Mouse (Mus musculus) liver, postnatal 0 days (tissue): Measurements from ENCODE around the gene Ybx3. TPM values are rescaled to one million over a fixed set of nuclear protein-coding genes. Genes with fewer than 3 reads are reported as not detected.
A peak's percentile ranks its signal among the peaks of the same experiment; 100 is the strongest.

ENCODE experiments used
- ATAC-seq: fragments of 200-750 bp; cut with Nextera tagmentation; 2 replicates; pipeline ENCODE4 v1.8.0; 2017; ENCODE audit warnings: mild to moderate bottlenecking, moderate library complexity
- DNase-seq: peaks from one replicate; pipeline ENCODE4 v3.0.0-alpha.2; 2016
- H3K27ac ChIP-seq: fragments of 300-500 bp; sonication (generic); 2 replicates; pipeline ENCODE4 v1.5.1; 2014; ENCODE audit warnings: antibody characterized with exemption, moderate library complexity, mild to moderate bottlenecking, low read depth
- H3K27me3 ChIP-seq: fragments of 300-500 bp; sonication (generic); 2 replicates; pipeline ENCODE4 v1.6.1; 2014; ENCODE audit warnings: low read length, control low read depth, mixed read lengths; ENCODE audit not compliant: insufficient read depth
- H3K36me3 ChIP-seq: fragments of 300-500 bp; sonication (generic); replicated peaks from 2 replicates; pipeline ENCODE4 v1.6.1; 2014; ENCODE audit warnings: mild to moderate bottlenecking, control low read depth, low read length, moderate library complexity, mixed read lengths; ENCODE audit not compliant: insufficient read depth
- H3K4me1 ChIP-seq: fragments of 300-500 bp; sonication (generic); 2 replicates; pipeline ENCODE4 v1.6.1; 2014; ENCODE audit warnings: antibody characterized with exemption, mild to moderate bottlenecking, control low read depth; ENCODE audit not compliant: insufficient read depth
- H3K4me2 ChIP-seq: fragments of 300-500 bp; sonication (generic); 2 replicates; pipeline ENCODE4 v1.6.1; 2014; ENCODE audit warnings: low read depth, mild to moderate bottlenecking, low read length, moderate library complexity, mixed read lengths
- H3K4me3 ChIP-seq: fragments of 300-500 bp; sonication (generic); 2 replicates; pipeline ENCODE4 v1.5.1; 2014; ENCODE audit warnings: low read depth, low read length
- H3K9ac ChIP-seq: fragments of 300-500 bp; sonication (generic); replicated peaks from 2 replicates; pipeline ENCODE4 v1.6.1; 2014; ENCODE audit warnings: mild to moderate bottlenecking, moderate library complexity
- H3K9me3 ChIP-seq: fragments of 300-500 bp; sonication (generic); 2 replicates; pipeline ENCODE4 v1.6.1; 2016; ENCODE audit warnings: mild to moderate bottlenecking, control low read depth, low read length, mixed read lengths
- CTCF ChIP-seq: sonication (generic); IDR thresholded peaks from 2 replicates; pipeline ENCODE4 v1.5.1; 2016; ENCODE audit warnings: antibody characterized with exemption, low read depth
- EP300 ChIP-seq: IDR thresholded peaks from 2 replicates; pipeline ENCODE4 v1.6.1; 2016; ENCODE audit warnings: antibody characterized with exemption, low read depth, mild to moderate bottlenecking
- WGBS: fragments of 180-500 bp; shearing (Covaris S2); extraction: QIAGEN DNeasy Blood & Tissue Kit; methylation state at CpG from one replicate; pipeline ENCODE4 v1.1.7; 2014; ENCODE audit not compliant: insufficient replicate concordance; 5-methylcytosine and 5-hydroxymethylcytosine counted together
- polyA plus RNA-seq: library from polyadenylated mRNA; unstranded; fragments of >200 nt; fragmentation: Nextera tagmentation; extraction: Ambion mirVana; gene quantifications from 2 replicates; pipeline ENCODE4 v1.2.1, GENCODE M21; 2015

The Ybx3 gene
- polyA plus RNA-seq, 1 experiment from 2014 or later, result 38.9 TPM

DNA sequence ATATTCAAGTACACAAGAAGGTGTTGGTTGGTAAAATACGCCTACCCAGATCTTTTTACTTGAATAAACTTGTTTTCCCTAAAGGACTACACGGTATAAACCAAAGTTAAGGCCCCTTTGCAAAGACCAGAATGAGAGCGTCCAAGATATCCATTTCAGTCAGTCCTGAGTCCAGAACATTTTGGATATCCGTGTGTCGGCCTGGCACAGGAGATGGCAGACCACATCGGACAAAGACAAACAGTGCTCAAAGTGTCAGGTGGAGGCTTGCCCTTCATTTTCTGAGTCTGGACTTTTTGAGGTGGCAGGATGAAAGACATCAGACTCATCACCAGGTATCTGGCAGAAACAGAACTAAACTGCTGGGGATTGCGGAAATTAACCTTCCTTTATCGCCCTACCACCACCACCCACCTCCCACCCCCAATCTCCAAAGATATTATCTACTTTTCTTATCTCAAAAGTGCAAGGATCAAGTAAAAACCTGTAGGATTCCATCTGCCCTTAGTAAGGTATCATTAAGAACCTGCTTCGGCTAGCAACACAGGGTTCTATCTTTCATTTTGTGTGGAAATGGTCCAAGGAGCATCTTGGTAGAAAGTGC lies 1.8 kb downstream of the Ybx3 start:
- no peak for ATAC-seq
- WGBS, result 30% methylated on average over 9 of the region's 9 CpGs

GRCm38 (mm10) chr6:131385469-131385868 lies 2.8 kb downstream of the Ybx3 start:
- Histone ChIP-seq H3K4me1 (peaks cover 9% of the 10 kb centered on the region), H3K4me2 (peak overlapping the region; percentile 78), H3K4me3 (peak overlapping the region; percentile 78), H3K9ac (no peak overlapping the region), H3K27ac (peak overlapping the region; percentile 8; the same call in 1 of the 2 replicates), H3K36me3 (peaks cover 13% of the 10 kb centered on the region), H3K27me3 (no peaks in the 10 kb centered on the region), H3K9me3 (no peaks in the 10 kb centered on the region)
- WGBS, result 84% methylated on average over 1 of the region's 1 CpGs
- no peak for TF ChIP-seq EP300
- TF ChIP-seq CTCF, result no peak
- ATAC-seq (no peak), DNase-seq (no peak)

More for the DNA sequence above, 1.8 kb downstream of the Ybx3 start:
- peak overlapping the region; percentile 96 for H3K27ac ChIP-seq
- TF ChIP-seq CTCF (no peak), EP300 (no peak)
- DNase-seq, result no peak
- H3K4me3 ChIP-seq, result peak overlapping the region; percentile 78
- H3K4me2 ChIP-seq, result peak overlapping the region; percentile 78
- no peaks in the 10 kb centered on the region for H3K9me3 ChIP-seq
- 0 out of 2 replicates have a peak, but pooled peaks cover 6% of the 10 kb centered on the region for H3K36me3 ChIP-seq
- peaks cover 9% of the 10 kb centered on the region for H3K4me1 ChIP-seq
- H3K9ac ChIP-seq, result peak overlapping the region; percentile 96
- H3K27me3 ChIP-seq, result no peaks in the 10 kb centered on the region

DNA sequence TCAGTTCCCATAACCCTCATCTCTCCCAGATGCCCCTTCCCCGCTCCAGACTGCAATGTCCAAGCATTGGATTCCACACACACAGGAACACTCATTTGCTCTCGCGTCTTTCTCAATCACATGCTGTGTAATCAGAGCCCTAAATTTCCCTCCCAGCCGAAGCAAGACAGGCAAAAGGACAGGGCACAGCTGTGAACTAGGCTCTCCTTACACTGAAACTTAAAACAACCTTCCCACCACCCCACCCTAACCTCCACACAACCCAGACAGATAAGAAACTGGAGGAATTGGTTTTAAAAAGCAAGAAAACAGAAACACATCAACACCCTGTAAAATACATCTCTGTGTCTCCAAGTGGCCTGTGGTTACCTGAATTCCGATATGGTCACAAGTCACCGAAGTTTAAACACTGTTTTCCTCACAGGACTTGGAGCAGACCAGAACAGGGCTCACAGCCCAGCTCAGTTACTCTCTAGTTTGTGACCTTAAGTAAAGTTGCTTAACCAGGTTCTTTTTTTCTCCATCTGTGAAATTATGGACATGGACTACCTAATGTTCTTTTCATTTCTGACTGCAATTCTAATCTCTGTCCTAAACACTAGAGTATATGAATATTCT lies 4.5 kb downstream of the Ybx3 start:
- no peak overlapping the region for H3K4me3 ChIP-seq
- H3K4me1 ChIP-seq, result peaks cover 9% of the 10 kb centered on the region
- DNase-seq (no peak), ATAC-seq (no peak)
- TF ChIP-seq CTCF (no peak), EP300 (no peak)
- H3K9me3 ChIP-seq, result no peaks in the 10 kb centered on the region
- H3K27ac ChIP-seq, result 0 out of 2 replicates have a peak overlapping the region, but pooled peaks have one; percentile 26
- H3K36me3 ChIP-seq, result peaks cover 28% of the 10 kb centered on the region
- WGBS, result 48% methylated on average over 6 of the region's 6 CpGs
- 0 out of 2 replicates have a peak overlapping the region, but pooled peaks have one; percentile 3 for H3K9ac ChIP-seq
- no peaks in the 10 kb centered on the region for H3K27me3 ChIP-seq
- peak overlapping the region; percentile 78 for H3K4me2 ChIP-seq

DNA sequence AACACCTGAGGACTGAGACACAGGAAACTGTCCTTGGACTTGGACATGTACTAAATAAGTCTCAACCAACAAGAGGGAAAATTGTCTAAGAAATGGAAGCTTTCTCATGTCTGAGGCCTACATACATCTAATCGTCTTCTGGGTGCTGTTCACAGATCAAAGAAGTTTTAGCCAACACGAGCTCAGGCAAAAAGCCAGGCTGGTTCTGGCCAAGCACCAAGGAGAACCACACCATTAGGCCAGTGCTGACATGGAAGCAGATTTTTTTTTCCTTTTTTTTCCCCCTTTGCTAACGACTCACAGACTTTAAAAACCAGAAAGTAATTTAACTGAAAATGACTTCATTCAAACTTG lies 5.3 kb downstream of the Ybx3 start:
- Histone ChIP-seq H3K36me3 (peaks cover 36% of the 10 kb centered on the region), H3K27ac (no peak overlapping the region), H3K4me2 (0 out of 2 replicates have a peak overlapping the region, but pooled peaks have one; percentile 78), H3K4me3 (no peak overlapping the region), H3K9me3 (no peaks in the 10 kb centered on the region), H3K4me1 (peaks cover 9% of the 10 kb centered on the region), H3K27me3 (no peaks in the 10 kb centered on the region), H3K9ac (no peak overlapping the region)
- TF ChIP-seq CTCF (no peak), EP300 (no peak)
- WGBS, result 63% methylated on average over 3 of the region's 3 CpGs
- ATAC-seq, result no peak
- no peak for DNase-seq

GRCm38 (mm10) chr6:131382232-131382983 lies 5.9 kb downstream of the Ybx3 start:
- Histone ChIP-seq H3K4me2 (no peak overlapping the region), H3K9me3 (no peaks in the 10 kb centered on the region), H3K27ac (no peak overlapping the region), H3K4me3 (no peak overlapping the region), H3K4me1 (peaks cover 9% of the 10 kb centered on the region), H3K9ac (no peak overlapping the region), H3K27me3 (no peaks in the 10 kb centered on the region), H3K36me3 (peaks cover 41% of the 10 kb centered on the region)
- DNase-seq (no peak), ATAC-seq (no peak)
- peak; percentile 28; the same call in 1 of the 2 replicates for TF ChIP-seq CTCF
- TF ChIP-seq EP300, result no peak
- 67% methylated on average over 14 of the region's 14 CpGs for WGBS

DNA sequence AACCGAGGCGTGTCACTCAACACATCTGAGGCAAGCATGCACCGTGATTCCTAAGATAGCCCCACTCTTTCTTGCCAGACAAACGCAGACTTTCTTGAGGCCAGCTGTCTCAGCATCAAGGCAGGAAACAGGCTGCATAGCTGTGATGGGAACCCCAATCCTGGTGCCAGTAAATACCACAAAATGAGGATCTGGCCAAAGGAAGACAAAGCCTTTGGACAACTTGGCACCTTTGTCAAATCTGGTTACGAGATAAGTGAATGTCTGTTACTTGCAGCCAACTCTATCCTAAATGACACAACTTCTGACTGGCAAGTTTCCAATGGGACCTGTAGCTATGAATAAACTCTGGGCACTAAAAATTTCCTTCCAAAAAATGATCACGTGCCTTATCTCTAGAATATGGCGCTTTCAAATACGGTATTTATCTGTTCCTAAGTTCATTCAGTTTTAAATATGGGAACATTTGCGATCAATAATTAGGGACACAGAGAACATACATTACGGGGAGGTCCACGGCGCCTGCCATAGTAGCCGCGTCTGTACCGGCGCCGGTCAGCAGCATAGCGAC lies 9.3 kb downstream of the Ybx3 start:
- Histone ChIP-seq H3K27me3 (no peaks in the 10 kb centered on the region), H3K4me1 (peaks cover 9% of the 10 kb centered on the region; the same call in 1 of the 2 replicates), H3K9me3 (no peaks in the 10 kb centered on the region), H3K4me2 (no peak overlapping the region), H3K9ac (no peak overlapping the region), H3K4me3 (no peak overlapping the region), H3K27ac (no peak overlapping the region), H3K36me3 (peaks cover 70% of the 10 kb centered on the region)
- DNase-seq (no peak), ATAC-seq (no peak)
- no peak for TF ChIP-seq CTCF
- TF ChIP-seq EP300, result no peak
- 88% methylated on average over 18 of the region's 18 CpGs for WGBS
